Mouse (Mus musculus): ENCODE measurements at regions not wholly inside any gene's neighbourhood (a gene's known extent, or its start where the extent isn't known, plus 50 kb on each side); places are given as distances from the start of the nearest gene placed in this dataset.

DNA sequence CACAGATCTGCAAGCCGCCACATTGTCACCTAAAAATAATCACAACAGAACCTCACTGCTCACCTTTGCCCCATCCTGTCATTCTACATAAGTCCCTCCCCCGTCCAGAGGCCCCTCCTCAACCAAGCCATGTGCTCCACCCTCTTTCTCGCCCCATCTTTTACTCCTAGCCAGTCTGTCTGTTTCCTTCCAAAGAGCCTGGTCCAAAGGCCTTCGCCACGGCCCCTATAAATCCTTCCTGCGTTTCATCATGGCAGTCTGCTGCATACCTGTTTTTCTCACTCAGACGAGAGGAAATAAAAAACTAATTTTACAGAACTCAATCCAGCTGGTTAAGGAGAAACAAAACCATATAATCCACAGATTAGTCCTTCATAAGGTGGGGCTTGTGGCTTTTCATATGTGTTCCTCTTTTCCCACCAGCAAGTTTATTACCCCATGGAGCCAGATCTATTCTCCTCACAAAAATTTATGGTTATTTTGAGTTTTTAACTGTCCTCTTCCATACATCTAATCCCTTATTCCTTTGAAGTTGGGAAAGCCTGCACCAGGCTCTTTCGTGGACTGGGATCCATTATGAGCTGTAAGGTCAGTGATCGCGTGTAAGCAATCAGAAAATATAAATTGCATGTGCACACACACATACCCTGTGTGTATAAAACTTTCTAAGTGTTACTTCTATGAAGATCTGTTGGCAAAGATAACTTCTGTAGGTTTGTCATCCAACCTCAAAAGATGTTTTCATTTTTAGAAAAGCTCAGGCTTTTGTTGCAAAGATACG lies 236.9 kb upstream of the Rsrc1 start:
- H3K27me3 ChIP-seq (replicated peaks) = no peaks in the 10 kb centered on the region
- 74% methylated on average over 11 of the region's 11 CpGs for WGBS
- no peak for ATAC-seq (ENCODE audit: low FRiP score, low read depth)

DNA sequence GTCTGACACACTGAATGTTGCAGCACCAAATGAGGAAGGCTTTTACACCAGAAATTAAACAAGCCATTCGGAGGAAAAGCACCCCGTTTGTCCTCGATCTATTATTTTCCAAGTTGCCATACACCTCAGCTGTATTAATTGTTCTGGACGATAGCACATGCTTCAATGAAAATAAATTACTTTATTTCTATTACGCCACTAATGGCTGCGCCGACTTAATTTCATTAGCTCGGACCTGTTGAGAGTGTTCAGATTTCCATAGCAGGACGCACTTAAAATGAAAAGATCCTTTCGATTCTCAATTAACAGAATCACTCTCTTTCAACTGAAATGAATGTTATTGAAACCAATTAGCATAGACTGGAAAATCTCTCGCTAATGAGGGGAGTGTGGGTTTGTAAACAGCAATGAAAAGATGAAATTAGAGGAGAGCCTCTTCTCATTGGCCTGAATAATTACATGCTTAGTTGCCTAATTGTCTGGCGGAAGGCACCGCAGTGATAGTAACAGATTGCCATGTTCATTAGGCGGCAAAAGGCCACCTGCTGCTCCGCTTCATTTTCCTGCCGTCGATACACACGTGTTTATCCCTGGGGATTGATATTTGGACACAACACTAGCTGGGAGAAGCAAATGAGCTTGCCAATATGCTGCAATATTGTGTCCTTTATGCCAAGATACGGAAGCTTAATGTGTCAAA lies 234.7 kb upstream of the Rsrc1 start:
- ATAC-seq (ENCODE audit: low FRiP score, low read depth) = peak; percentile 86
- H3K27ac ChIP-seq = no peak overlapping the region
- no peaks in the 10 kb centered on the region for H3K27me3 ChIP-seq (replicated peaks)
- no peaks in the 10 kb centered on the region for H3K9me3 ChIP-seq
- WGBS = 42% methylated on average over 19 of the region's 19 CpGs
- no peaks in the 10 kb centered on the region for H3K36me3 ChIP-seq
- peak overlapping the region; percentile 41 for H3K4me2 ChIP-seq (replicated peaks)
- H3K4me3 ChIP-seq = no peak overlapping the region
- H3K9ac ChIP-seq = no peak overlapping the region
- peaks cover 7% of the 10 kb centered on the region; the same call in 1 of the 2 replicates for H3K4me1 ChIP-seq

More for the DNA sequence above, 236.9 kb upstream of the Rsrc1 start:
- no peak overlapping the region for H3K4me3 ChIP-seq
- peaks cover 11% of the 10 kb centered on the region; the same call in 1 of the 2 replicates for H3K4me1 ChIP-seq
- H3K27ac ChIP-seq = no peak overlapping the region
- no peaks in the 10 kb centered on the region for H3K9me3 ChIP-seq
- no peaks in the 10 kb centered on the region for H3K36me3 ChIP-seq
- H3K9ac ChIP-seq = no peak overlapping the region
- no peak overlapping the region for H3K4me2 ChIP-seq (replicated peaks)

DNA sequence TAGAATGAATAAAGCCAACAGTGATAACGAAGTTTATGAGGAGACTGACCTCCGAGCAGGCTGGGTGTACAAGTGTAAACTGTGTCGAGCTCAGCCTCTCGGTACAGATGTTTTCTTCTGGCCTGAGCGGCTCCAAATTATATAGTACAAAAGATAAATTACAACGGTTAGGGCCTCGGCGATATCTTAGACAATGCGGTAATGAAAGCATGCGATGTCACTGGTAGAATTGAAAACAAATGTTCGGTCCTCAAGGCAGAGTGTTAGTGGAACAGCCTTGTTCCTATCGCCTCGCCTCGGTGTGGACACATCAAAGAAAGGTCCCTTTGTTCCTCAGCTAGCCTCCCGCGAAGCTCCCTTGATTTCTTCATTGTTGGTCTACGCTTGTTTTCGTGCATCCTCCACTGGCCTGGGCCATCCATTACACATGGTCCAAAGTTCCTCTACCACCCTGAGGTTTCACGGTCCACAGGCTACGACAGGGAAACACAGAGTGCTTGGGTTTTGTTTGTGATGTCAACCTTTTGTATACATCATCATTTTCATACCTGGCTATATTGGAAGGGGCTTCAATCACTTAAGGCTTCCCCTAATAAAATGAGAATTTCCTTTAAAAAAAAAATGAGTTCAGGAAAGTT lies 234.0 kb upstream of the Rsrc1 start:
- Histone ChIP-seq H3K4me3 (no peak overlapping the region), H3K36me3 (no peaks in the 10 kb centered on the region), H3K27ac (no peak overlapping the region), H3K9ac (no peak overlapping the region), H3K27me3 (replicated peaks) (no peaks in the 10 kb centered on the region), H3K4me1 (peaks cover 7% of the 10 kb centered on the region; the same call in 1 of the 2 replicates), H3K4me2 (replicated peaks) (peak overlapping the region; percentile 41), H3K9me3 (no peaks in the 10 kb centered on the region)
- ATAC-seq (ENCODE audit: low FRiP score, low read depth) = peak; percentile 69
- WGBS = 34% methylated on average over 20 of the region's 20 CpGs

DNA sequence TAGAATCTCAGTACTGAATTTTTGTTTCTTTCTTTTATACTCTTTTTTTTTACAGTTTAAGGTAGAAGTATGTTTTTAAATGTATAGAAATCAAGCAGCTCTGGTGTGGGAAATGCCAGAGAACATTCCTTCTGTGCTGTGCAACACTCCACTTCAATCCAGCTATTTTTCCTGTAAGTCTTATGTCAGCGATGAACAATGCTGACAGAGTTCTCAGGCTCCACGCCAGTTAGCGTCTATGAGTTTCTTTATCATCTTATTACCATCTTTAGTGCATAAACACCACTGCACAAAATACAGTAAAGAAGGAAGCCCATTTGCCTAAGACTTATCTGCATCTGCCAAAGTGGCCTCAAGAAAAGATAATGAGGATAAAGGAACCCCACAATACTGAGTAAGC lies 223.0 kb upstream of the Rsrc1 start:
- ATAC-seq (ENCODE audit: low FRiP score, low read depth) = no peak
- no peaks in the 10 kb centered on the region for H3K4me1 ChIP-seq
- 83% methylated on average over 3 of the region's 3 CpGs for WGBS
- no peaks in the 10 kb centered on the region for H3K36me3 ChIP-seq
- no peak overlapping the region for H3K27ac ChIP-seq
- no peak overlapping the region for H3K4me2 ChIP-seq (replicated peaks)
- no peak overlapping the region for H3K9ac ChIP-seq
- H3K9me3 ChIP-seq = no peaks in the 10 kb centered on the region; the same call in 1 of the 2 replicates
- no peaks in the 10 kb centered on the region for H3K27me3 ChIP-seq (replicated peaks)
- H3K4me3 ChIP-seq = no peak overlapping the region

DNA sequence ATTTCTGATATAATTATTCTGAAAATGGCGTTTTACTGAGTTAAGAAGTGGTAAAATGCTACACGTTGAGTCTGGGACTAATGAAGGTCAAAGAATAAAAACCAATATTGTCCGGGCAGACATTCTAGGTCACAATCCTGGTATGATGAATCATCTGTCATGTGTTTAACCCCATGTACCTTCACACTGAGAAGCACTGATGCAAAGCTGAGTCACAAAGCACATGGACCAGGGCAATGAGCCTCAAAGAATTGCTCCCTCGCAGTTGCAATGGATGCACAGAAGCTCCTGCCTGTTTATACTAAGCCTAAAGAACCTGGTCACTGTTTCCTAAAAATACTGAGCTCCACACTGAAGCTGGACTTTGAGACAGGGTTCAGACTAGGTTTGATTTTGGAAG lies 221.3 kb upstream of the Rsrc1 start:
- no peak for ATAC-seq (ENCODE audit: low FRiP score, low read depth)
- no peaks in the 10 kb centered on the region for H3K36me3 ChIP-seq
- no peaks in the 10 kb centered on the region for H3K4me1 ChIP-seq
- no peak overlapping the region for H3K9ac ChIP-seq
- no peak overlapping the region for H3K4me3 ChIP-seq
- no peaks in the 10 kb centered on the region for H3K9me3 ChIP-seq
- no peak overlapping the region for H3K4me2 ChIP-seq (replicated peaks)
- no peak overlapping the region for H3K27ac ChIP-seq
- 87% methylated on average over 4 of the region's 4 CpGs for WGBS
- H3K27me3 ChIP-seq (replicated peaks) = no peaks in the 10 kb centered on the region

DNA sequence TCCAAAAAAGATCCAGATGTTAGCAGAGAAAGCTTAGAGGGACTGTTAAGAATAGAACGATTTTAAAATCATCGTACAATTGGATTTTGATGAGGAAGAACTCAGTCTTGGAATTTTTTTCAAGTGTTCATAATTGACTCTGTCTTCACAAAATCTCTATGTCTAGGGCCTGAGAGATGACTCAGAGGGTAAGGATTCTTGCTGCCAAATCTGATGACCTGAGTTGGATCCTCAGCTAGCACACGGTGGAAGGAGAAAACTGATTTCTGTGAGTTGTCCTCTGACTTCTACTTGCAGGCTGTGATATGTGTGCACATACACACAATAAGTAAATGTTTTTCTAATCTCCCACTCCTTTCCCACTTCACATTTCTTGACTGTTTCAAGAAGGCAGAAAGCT lies 218.7 kb upstream of the Rsrc1 start:
- no peaks in the 10 kb centered on the region for H3K4me1 ChIP-seq
- no peak overlapping the region for H3K27ac ChIP-seq
- H3K4me3 ChIP-seq = no peak overlapping the region
- no peaks in the 10 kb centered on the region for H3K36me3 ChIP-seq
- H3K27me3 ChIP-seq (replicated peaks) = no peaks in the 10 kb centered on the region
- no peak overlapping the region for H3K4me2 ChIP-seq (replicated peaks)
- no peaks in the 10 kb centered on the region for H3K9me3 ChIP-seq
- WGBS = 95% methylated on average over 3 of the region's 3 CpGs
- no peak for ATAC-seq (ENCODE audit: low FRiP score, low read depth)
- H3K9ac ChIP-seq = no peak overlapping the region

DNA sequence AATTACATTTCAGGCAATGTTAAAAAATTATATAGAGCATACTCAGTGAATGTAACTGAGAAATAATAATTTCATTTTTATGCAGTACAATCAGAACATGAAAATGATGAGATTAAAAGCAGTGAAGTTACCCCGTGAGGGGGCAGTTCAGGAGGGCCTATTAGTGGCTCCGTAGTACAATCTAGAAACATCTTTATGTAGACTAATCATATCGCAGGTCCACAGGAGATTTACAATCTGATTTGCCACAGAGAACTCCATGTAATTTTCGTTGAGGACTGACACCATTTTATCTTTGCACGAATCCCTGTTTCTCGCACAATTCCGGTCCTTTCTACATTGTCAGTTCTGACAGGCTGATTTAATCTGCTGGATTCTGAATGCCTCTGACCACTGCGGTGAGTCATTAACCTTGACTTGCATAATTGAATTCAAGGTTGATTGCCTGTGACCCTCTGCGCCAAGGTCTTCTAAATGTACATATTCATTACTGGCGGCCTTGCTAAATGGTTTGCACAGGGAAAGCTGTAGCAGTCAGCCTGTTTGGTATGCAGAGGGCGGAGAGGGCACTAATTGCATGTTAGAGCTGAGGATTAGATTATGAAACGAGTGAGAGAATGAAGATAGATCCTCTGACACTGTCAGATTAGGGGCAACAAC lies 183.7 kb upstream of the Rsrc1 start:
- Histone ChIP-seq H3K4me2 (replicated peaks) (no peak overlapping the region), H3K27me3 (replicated peaks) (no peaks in the 10 kb centered on the region), H3K27ac (no peak overlapping the region), H3K4me3 (no peak overlapping the region), H3K36me3 (no peaks in the 10 kb centered on the region), H3K4me1 (no peaks in the 10 kb centered on the region), H3K9ac (no peak overlapping the region), H3K9me3 (no peaks in the 10 kb centered on the region)
- 38% methylated on average over 12 of the region's 12 CpGs for WGBS
- peak; percentile 46; the same call in 1 of the 2 replicates for ATAC-seq (ENCODE audit: low FRiP score, low read depth)

DNA sequence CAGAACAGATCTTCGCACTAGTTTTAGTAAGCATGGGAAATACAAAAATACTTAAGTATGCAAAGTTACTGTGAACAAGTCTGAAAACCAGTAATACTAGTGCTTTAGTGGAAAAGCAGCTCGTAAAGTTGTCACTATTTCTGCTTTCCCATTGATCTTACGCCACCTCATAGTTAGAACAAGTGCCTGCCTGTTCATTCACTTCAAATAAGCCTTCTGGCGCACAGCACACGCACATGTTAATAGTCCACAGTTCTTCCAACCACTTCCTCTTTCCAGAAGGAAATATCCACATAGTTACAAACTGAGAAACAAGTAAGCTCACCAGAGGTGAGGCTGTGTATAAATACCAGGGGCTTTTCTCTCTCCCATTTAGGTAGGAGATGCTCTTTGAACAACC lies 182.9 kb upstream of the Rsrc1 start:
- Histone ChIP-seq H3K36me3 (no peaks in the 10 kb centered on the region), H3K4me3 (no peak overlapping the region)
- WGBS = 74% methylated on average over 5 of the region's 5 CpGs

DNA sequence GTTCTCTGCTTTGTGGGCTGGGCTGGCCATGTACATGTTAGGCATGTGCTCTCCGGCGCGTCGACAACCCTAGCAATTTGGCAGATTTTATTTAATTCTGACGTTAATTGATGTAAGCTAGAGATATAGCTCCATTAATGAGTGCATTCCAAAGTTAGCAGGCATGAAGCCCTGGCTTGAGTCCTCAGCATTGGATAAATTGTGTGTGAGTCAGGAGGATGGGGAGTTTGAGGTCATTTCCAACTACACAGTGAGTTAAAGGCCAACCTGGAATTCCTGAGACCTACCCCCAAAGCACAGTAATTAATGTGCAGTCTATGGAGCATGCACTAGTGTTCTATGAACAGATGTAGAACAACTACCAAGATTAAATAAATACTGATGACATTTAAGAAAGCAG lies 178.7 kb upstream of the Rsrc1 start:
- no peak overlapping the region for H3K9ac ChIP-seq
- H3K9me3 ChIP-seq = no peaks in the 10 kb centered on the region
- no peaks in the 10 kb centered on the region for H3K27me3 ChIP-seq (replicated peaks)
- no peak overlapping the region for H3K27ac ChIP-seq
- no peak overlapping the region for H3K4me3 ChIP-seq
- WGBS = 97% methylated on average over 5 of the region's 5 CpGs
- H3K36me3 ChIP-seq = no peaks in the 10 kb centered on the region
- H3K4me1 ChIP-seq = no peaks in the 10 kb centered on the region
- no peak for ATAC-seq (ENCODE audit: low FRiP score, low read depth)
- H3K4me2 ChIP-seq (replicated peaks) = no peak overlapping the region

More for the DNA sequence above, 182.9 kb upstream of the Rsrc1 start:
- Histone ChIP-seq H3K9ac (no peak overlapping the region), H3K9me3 (no peaks in the 10 kb centered on the region), H3K27ac (no peak overlapping the region), H3K4me1 (no peaks in the 10 kb centered on the region), H3K27me3 (replicated peaks) (no peaks in the 10 kb centered on the region), H3K4me2 (replicated peaks) (no peak overlapping the region)
- ATAC-seq (ENCODE audit: low FRiP score, low read depth) = no peak

DNA sequence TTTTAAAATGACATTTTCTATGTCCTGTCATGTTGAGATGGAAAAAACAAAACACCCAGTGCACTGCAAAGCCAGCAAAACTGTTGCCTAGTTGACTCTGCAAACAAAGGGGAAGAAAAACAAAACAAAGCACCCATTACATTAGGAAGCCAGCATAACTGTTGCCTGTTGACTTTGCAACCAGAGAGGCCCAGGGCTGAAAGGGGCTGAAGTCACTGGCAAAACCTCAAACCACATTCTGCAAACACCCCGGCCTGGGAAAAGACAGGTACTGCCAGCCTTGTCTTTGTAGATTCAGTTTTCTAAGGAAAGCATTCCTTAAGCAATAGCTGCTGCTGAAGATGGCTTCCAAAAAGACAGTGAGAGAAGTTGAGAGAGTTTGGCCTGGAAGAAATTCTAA lies 175.0 kb upstream of the Rsrc1 start:
- no peak overlapping the region for H3K9ac ChIP-seq
- no peak overlapping the region for H3K4me2 ChIP-seq (replicated peaks)
- no peaks in the 10 kb centered on the region for H3K27me3 ChIP-seq (replicated peaks)
- H3K9me3 ChIP-seq = no peaks in the 10 kb centered on the region
- WGBS = 68% methylated on average over 1 of the region's 1 CpGs
- no peaks in the 10 kb centered on the region for H3K4me1 ChIP-seq
- ATAC-seq (ENCODE audit: low FRiP score, low read depth) = no peak
- no peak overlapping the region for H3K27ac ChIP-seq
- H3K36me3 ChIP-seq = no peaks in the 10 kb centered on the region
- H3K4me3 ChIP-seq = no peak overlapping the region

DNA sequence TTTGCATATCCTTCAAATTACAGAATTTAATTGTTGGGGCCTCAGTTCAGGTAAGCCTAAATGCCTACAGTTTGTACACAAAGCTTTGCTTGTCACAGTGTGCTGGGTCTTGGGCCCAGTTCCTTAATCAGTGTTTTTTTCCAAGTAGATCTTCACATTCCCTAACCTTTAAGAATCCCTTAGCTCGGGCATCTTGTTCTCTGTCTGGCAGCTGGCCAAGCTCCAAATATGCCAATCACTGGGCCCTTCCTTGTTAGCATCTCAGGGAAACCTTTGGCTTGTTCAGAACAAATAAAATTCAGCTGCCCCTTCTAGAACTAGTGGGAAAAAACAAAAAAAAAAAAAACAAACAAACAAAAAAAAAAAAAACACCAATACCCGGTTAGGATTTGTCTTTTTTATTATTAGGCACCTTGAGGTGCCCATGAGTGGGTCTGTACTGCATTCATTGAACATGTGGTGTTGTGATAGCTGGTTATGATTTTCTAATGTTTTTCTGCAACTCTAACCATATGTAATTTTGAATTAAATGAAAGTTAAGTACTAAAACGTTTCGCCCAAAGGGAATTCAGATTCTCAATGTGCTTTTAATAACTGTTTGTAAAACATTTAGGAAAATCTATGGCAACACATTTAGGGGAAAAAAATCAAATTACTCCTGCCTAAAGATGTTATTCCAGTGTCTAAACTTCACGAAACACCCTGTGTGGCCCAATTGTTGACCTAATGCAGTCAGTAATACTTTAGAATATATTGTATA lies 168.3 kb upstream of the Rsrc1 start:
- Histone ChIP-seq H3K4me1 (no peaks in the 10 kb centered on the region), H3K9ac (no peak overlapping the region), H3K4me2 (replicated peaks) (no peak overlapping the region), H3K9me3 (no peaks in the 10 kb centered on the region), H3K27ac (no peak overlapping the region), H3K27me3 (replicated peaks) (no peaks in the 10 kb centered on the region), H3K36me3 (no peaks in the 10 kb centered on the region), H3K4me3 (no peak overlapping the region)
- no peak for ATAC-seq (ENCODE audit: low FRiP score, low read depth)
- 81% methylated on average over 5 of the region's 5 CpGs for WGBS

Measured in neural tube, embryonic 12.5 days (tissue).